Mouse (Mus musculus): ENCODE results near the gene Gm28042.

DNA sequence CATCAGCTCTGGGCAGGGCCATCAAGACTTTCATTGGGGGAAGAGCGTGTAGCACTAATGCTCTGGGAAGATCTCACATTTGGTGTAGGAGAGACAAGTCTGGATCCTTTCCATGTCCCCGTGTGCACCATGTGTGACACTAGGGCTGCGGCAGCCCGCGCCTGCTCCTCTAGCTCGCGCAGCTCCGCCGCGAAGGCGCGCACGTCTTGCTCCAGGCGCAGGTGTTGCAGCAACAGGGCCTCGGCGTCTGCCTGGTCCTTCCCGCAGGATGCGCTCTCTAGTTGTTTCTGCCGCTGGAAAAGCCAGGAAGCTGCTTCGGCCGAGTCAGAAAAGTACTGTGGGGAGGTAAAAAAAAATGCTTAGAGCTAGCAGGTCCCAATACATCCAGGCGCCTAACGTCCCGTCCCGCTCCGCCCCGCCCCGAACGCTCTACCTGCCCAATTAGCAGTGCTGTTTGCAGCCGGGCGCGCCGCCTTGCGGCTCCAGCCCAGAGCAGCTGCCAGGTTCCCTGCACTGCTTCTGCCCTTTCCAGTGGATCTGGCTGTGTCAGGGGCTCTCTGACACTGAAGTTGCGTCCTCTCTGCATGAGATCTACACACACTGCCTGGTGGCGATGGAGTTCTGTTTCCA is 48.9 kb downstream of the Gm28042 start:
- TF ChIP-seq POLR2A (IDR thresholded peaks at IDR 0.05; ENCODE audit: low read depth, low read length): no peak
- TF ChIP-seq CTCF (IDR thresholded peaks at IDR 0.05; ENCODE audit: extremely low read depth, insufficient read depth, insufficient read length, insufficient replicate concordance): no peak

Measured in spleen, adult 2 months (tissue).